Mouse (Mus musculus): ENCODE results near the gene Syt12.

GRCm38 (mm10) chr19:4420153-4420910 lies 56.9 kb downstream of the Syt12 start:
- TF ChIP-seq POLR2A (IDR thresholded peaks at IDR 0.05; ENCODE audit: control insufficient read depth in 1 of 2, insufficient read depth in 1 of 2, low read depth in 1 of 2, low read length in 2 of 2, poor library complexity in 1 of 2) (no peak), CTCF (IDR thresholded peaks at IDR 0.05 in 2 of 3, conservative IDR thresholded peaks at IDR 0.05 in 1 of 3; ENCODE audit: control insufficient read depth in 1 of 3, insufficient read depth in 1 of 3, low read depth in 2 of 3, low read length in 3 of 3, poor library complexity in 1 of 3, severe bottlenecking in 1 of 3) (no peak), SMC3 (IDR thresholded peaks at IDR 0.05; ENCODE audit: low read depth, low read length) (no peak), USF2 (IDR thresholded peaks at IDR 0.05; ENCODE audit: borderline replicate concordance in 1 of 2, insufficient read depth in 1 of 2, low read depth in 1 of 2, low read length in 2 of 2) (no peak), UBTF (IDR thresholded peaks at IDR 0.05; ENCODE audit: borderline replicate concordance, insufficient read depth, low read depth, low read length) (no peak), BHLHE40 (IDR thresholded peaks at IDR 0.05; ENCODE audit: borderline replicate concordance, low read depth, low read length) (no peak)
